Mouse (Mus musculus): ENCODE results near the gene Etfrf1.

GRCm38 (mm10) chr6:145213916-145214315, 3.0 kb downstream of the Etfrf1 start:
- TF ChIP-seq CTCF (conservative IDR thresholded peaks at IDR 0.05; ENCODE audit: low read length) (no peak), NANOG (IDR thresholded peaks at IDR 0.05; ENCODE audit: borderline replicate concordance, low read length) (no peak)

Data from E14TG2a.4 (cell line).